Mouse (Mus musculus) CH12.LX (cell line): ENCODE data around the gene Ankrd12. TPM values are rescaled to one million over a fixed set of nuclear protein-coding genes. Genes with fewer than 3 reads are reported as not detected.

Experiments used
- DNase-seq: peaks from one replicate; pipeline ENCODE4 v3.0.0-alpha.2; 2013; ENCODE audit errors: extremely low read depth
- H3K27ac ChIP-seq: 2 replicates; pipeline ENCODE4 v1.5.1; 2012; ENCODE audit warnings: low read depth, mild to moderate bottlenecking, control low read depth, moderate library complexity; ENCODE audit not compliant: insufficient read depth
- H3K27me3 ChIP-seq: replicated peaks from 2 replicates; pipeline ENCODE3; 2012; ENCODE audit warnings: inconsistent platforms
- H3K36me3 ChIP-seq, 2 experiments: replicated peaks in 1 of 2; 2 replicates each; pipeline versions ENCODE3 to v1.6.1; 2012; ENCODE audit warnings: inconsistent platforms in 1 of 2, low read length in 1 of 2, mild to moderate bottlenecking in 1 of 2, mixed read lengths in 1 of 2, moderate library complexity in 1 of 2; ENCODE audit not compliant: control insufficient read depth in 1 of 2, insufficient read depth in 1 of 2
- H3K4me1 ChIP-seq, 2 experiments: 2 replicates each; pipeline ENCODE4 v1.6.1; 2012; ENCODE audit warnings: inconsistent platforms in 1 of 2, moderate library complexity in 1 of 2; ENCODE audit not compliant: insufficient read depth in 2 of 2, control insufficient read depth in 1 of 2
- H3K4me2 ChIP-seq: 2 replicates; pipeline ENCODE4 v1.6.1; 2012; ENCODE audit warnings: low read depth, mild to moderate bottlenecking, control low read depth; ENCODE audit not compliant: poor library complexity, insufficient read depth, severe bottlenecking
- H3K4me3 ChIP-seq, 3 experiments: fragments of 150-350 bp in 1 of 3; sonication (generic) in 1 of 3; replicated peaks in 1 of 3; 2 replicates each; pipeline versions ENCODE3 to v1.5.1; 2011 to 2012; ENCODE audit warnings: low read depth in 2 of 3, low read length in 2 of 3, mild to moderate bottlenecking in 2 of 3, moderate library complexity in 2 of 3, control low read depth in 1 of 3, improper control_type of control experiment in 1 of 3, inconsistent platforms in 1 of 3, mixed read lengths in 1 of 3; ENCODE audit not compliant: poor library complexity in 1 of 3
- H3K79me2 ChIP-seq: replicated peaks from 2 replicates; pipeline ENCODE4 v1.6.1; 2012; ENCODE audit warnings: mild to moderate bottlenecking, moderate library complexity; ENCODE audit not compliant: control insufficient read depth, poor library complexity, insufficient read depth, severe bottlenecking; ENCODE audit errors: extremely low read depth
- H3K9ac ChIP-seq: 2 replicates; pipeline ENCODE4 v1.6.1; 2012; ENCODE audit warnings: low read depth, mild to moderate bottlenecking, control low read depth, moderate library complexity; ENCODE audit not compliant: insufficient read depth
- H3K9me3 ChIP-seq: replicated peaks from 2 replicates; pipeline ENCODE3; 2012; ENCODE audit warnings: low read length, inconsistent platforms, mixed read lengths
- BHLHE40 ChIP-seq: IDR thresholded peaks from 2 replicates; pipeline ENCODE4 v1.6.1; 2011; ENCODE audit warnings: mild to moderate bottlenecking, low read depth, low read length, improper control_type of control experiment
- CHD1 ChIP-seq: IDR thresholded peaks from 2 replicates; pipeline ENCODE4 v1.6.1; 2012; ENCODE audit warnings: low read depth, low read length, improper control_type of control experiment, inconsistent platforms
- E2F4 ChIP-seq: IDR thresholded peaks from 2 replicates; pipeline ENCODE4 v1.6.1; 2011; ENCODE audit warnings: low read depth, low read length, improper control_type of control experiment; ENCODE audit not compliant: insufficient replicate concordance
- ELF1 ChIP-seq: IDR thresholded peaks from 2 replicates; pipeline ENCODE4 v1.6.1; 2014; ENCODE audit warnings: low read depth, mild to moderate bottlenecking, inconsistent platforms, low read length, improper control_type of control experiment
- EP300 ChIP-seq: IDR thresholded peaks from 2 replicates; pipeline ENCODE4 v1.6.1; 2011; ENCODE audit warnings: low read length, improper control_type of control experiment
- ETS1 ChIP-seq: conservative IDR thresholded peaks from 2 replicates; pipeline ENCODE4 v1.6.1; 2012; ENCODE audit warnings: low read depth, mild to moderate bottlenecking, inconsistent platforms, low read length, improper control_type of control experiment, moderate library complexity
- GABPA ChIP-seq: IDR thresholded peaks from 2 replicates; pipeline ENCODE4 v1.6.1; 2012; ENCODE audit warnings: low read depth, low read length, improper control_type of control experiment, inconsistent platforms; ENCODE audit not compliant: insufficient replicate concordance
- HCFC1 ChIP-seq: IDR thresholded peaks from 2 replicates; pipeline ENCODE4 v1.6.1; 2012; ENCODE audit warnings: low read depth, mild to moderate bottlenecking, inconsistent platforms, low read length, improper control_type of control experiment
- IRF4 ChIP-seq: IDR thresholded peaks from 2 replicates; pipeline ENCODE4 v1.6.1; 2014; ENCODE audit warnings: low read depth, mild to moderate bottlenecking, inconsistent platforms, low read length, improper control_type of control experiment
- JUN ChIP-seq: IDR thresholded peaks from 2 replicates; pipeline ENCODE4 v1.6.1; 2011; ENCODE audit warnings: low read depth, mild to moderate bottlenecking, low read length, improper control_type of control experiment, moderate library complexity; ENCODE audit not compliant: insufficient read depth
- JUND ChIP-seq: conservative IDR thresholded peaks from 2 replicates; pipeline ENCODE4 v1.6.1; 2011; ENCODE audit warnings: low read depth, low read length, improper control_type of control experiment
- KAT2A ChIP-seq: IDR thresholded peaks from 2 replicates; pipeline ENCODE4 v1.6.1; 2012; ENCODE audit warnings: low read length, improper control_type of control experiment, inconsistent platforms; ENCODE audit not compliant: insufficient replicate concordance
- MAX ChIP-seq: IDR thresholded peaks from 2 replicates; pipeline ENCODE4 v1.6.1; 2011; ENCODE audit warnings: low read length, improper control_type of control experiment
- MAZ ChIP-seq: IDR thresholded peaks from 2 replicates; pipeline ENCODE4 v1.6.1; 2012; ENCODE audit warnings: low read depth, mild to moderate bottlenecking, inconsistent platforms, low read length, improper control_type of control experiment, moderate library complexity
- MEF2A ChIP-seq: IDR thresholded peaks from 2 replicates; pipeline ENCODE4 v1.6.1; 2014; ENCODE audit warnings: low read depth, mild to moderate bottlenecking, inconsistent platforms, low read length, improper control_type of control experiment, borderline replicate concordance
- MXI1 ChIP-seq: IDR thresholded peaks from 2 replicates; pipeline ENCODE4 v1.6.1; 2011; ENCODE audit warnings: mild to moderate bottlenecking, low read depth, low read length, improper control_type of control experiment
- MYC ChIP-seq: IDR thresholded peaks from 2 replicates; pipeline ENCODE4 v1.6.1; 2011; ENCODE audit warnings: low read depth, mild to moderate bottlenecking, improper control_type of control experiment, low read length
- POLR2A ChIP-seq: IDR thresholded peaks from 2 replicates; pipeline ENCODE4 v1.6.1; 2011; ENCODE audit warnings: low read depth, mild to moderate bottlenecking, improper control_type of control experiment, low read length
- SIN3A ChIP-seq: IDR thresholded peaks from 2 replicates; pipeline ENCODE4 v1.6.1; 2012; ENCODE audit warnings: low read length, improper control_type of control experiment, inconsistent platforms
- TCF12 ChIP-seq: IDR thresholded peaks from 2 replicates; pipeline ENCODE4 v1.6.1; 2014; ENCODE audit warnings: low read depth, mild to moderate bottlenecking, inconsistent platforms, low read length, improper control_type of control experiment
- USF1 ChIP-seq: IDR thresholded peaks from 2 replicates; pipeline ENCODE4 v1.6.1; 2014; ENCODE audit warnings: low read depth, mild to moderate bottlenecking, inconsistent platforms, low read length, improper control_type of control experiment
- USF2 ChIP-seq: conservative IDR thresholded peaks from 2 replicates; pipeline ENCODE4 v1.6.1; 2011; ENCODE audit warnings: low read depth, low read length, improper control_type of control experiment
- ZNF384 ChIP-seq: IDR thresholded peaks from 2 replicates; pipeline ENCODE4 v1.6.1; 2012; ENCODE audit warnings: low read depth, low read length, improper control_type of control experiment, inconsistent platforms
- dilution Hi-C: fragments of 300-500 bp; cut with MboI; formaldehyde crosslinking; loops from 2 replicates; pipeline ENCODE4 v1.14.3; 2020; ENCODE audit warnings: low sequenced_read_pairs; ENCODE audit not compliant: extremely low pct_unique_long_range_greater_than_20kb, extremely low pct_ligation_motif_present
- in situ Hi-C: fragments of 300-500 bp; cut with MboI; formaldehyde crosslinking; loops from 3 replicates; pipeline ENCODE4 v1.14.3; 2019; ENCODE audit warnings: low sequenced_read_pairs, low pct_ligation_motif_present, low pct_unique_long_range_greater_than_20kb, mixed read lengths
- polyA plus RNA-seq: library from polyadenylated mRNA; unstranded; fragments of >175 nt; gene quantifications from 2 replicates; pipeline ENCODE4 v1.2.1, GENCODE M21; 2012; ENCODE audit warnings: low read depth; ENCODE audit not compliant: insufficient read length
- total RNA-seq, 2 experiments: library from RNA; depleted of rRNA; stranded (reverse); fragments of 300-350 nt in 1 of 2; fragments of >200 nt in 1 of 2; gene quantifications; 2 replicates each; pipeline ENCODE4 v1.2.3; 2012 to 2014

Ankrd12 gene
- total and polyA plus RNA-seq, 3 experiments: 1.6 to 5.6 (median 1.7) TPM

GRCm38 (mm10) chr17:65947307-65947706, 129.6 kb downstream of the Ankrd12 start:
- DNase-seq: peak; percentile 72
- no peak overlapping the region for H3K9ac ChIP-seq
- H3K36me3 ChIP-seq: peaks cover 6 to 17% of the 10 kb centered on the region in 2 experiments
- no peak overlapping the region for H3K27ac ChIP-seq
- H3K9me3 ChIP-seq: peaks cover 2% of the 10 kb centered on the region
- H3K4me1 ChIP-seq: peaks cover 9 to 26% of the 10 kb centered on the region in 2 experiments
- no peaks in the 10 kb centered on the region for H3K27me3 ChIP-seq
- dilution Hi-C loops (no loop called here), in situ Hi-C loops (no loop called here)
- peaks cover 5% of the 10 kb centered on the region for H3K79me2 ChIP-seq
- peak overlapping the region; percentile 49; the same call in 1 of the 2 replicates for H3K4me2 ChIP-seq
- TF ChIP-seq MAZ (no peak), TCF12 (peak; percentile 69; the same call in 1 of the 2 replicates), CHD1 (no peak), SIN3A (peak; percentile 87; the same call in 1 of the 2 replicates), JUND (peak; percentile 79), ETS1 (peak; percentile 93), JUN (peak; percentile 79), IRF4 (peak; percentile 74), MYC (0 out of 2 replicates have a peak, but pooled peaks have one; percentile 44), GABPA (no peak), USF1 (no peak), MEF2A (peak; percentile 95), E2F4 (no peak), EP300 (peak; percentile 88), MAX (peak; percentile 38; the same call in 1 of the 2 replicates), USF2 (no peak), ELF1 (0 out of 2 replicates have a peak, but pooled peaks have one; percentile 36), BHLHE40 (peak; percentile 75), MXI1 (peak; percentile 61; the same call in 1 of the 2 replicates)
- H3K4me3 ChIP-seq: no peak overlapping the region

- TF ChIP-seq CHD1: no peak
- TF ChIP-seq POLR2A: no peak
- no peak for TF ChIP-seq ZNF384
- TF ChIP-seq HCFC1: no peak
- no peak for TF ChIP-seq KAT2A
- DNase-seq: no peak
- dilution Hi-C loops: no loop called here
- no peak overlapping the region for H3K9ac ChIP-seq
- no peak overlapping the region for H3K4me2 ChIP-seq
- no peaks in the 10 kb centered on the region for H3K27me3 ChIP-seq
- H3K4me1 ChIP-seq: peaks cover 14 to 36% of the 10 kb centered on the region in 2 experiments
- H3K79me2 ChIP-seq: peaks cover 9% of the 10 kb centered on the region
- in situ Hi-C loops: no loop called here
- no peak overlapping the region for H3K4me3 ChIP-seq
- peaks cover 2% of the 10 kb centered on the region for H3K9me3 ChIP-seq
- peaks cover 6 to 17% of the 10 kb centered on the region in 2 experiments for H3K36me3 ChIP-seq
- no peak overlapping the region for H3K27ac ChIP-seq
Measured at GRCm38 (mm10) chr17:65945420-65945819, 131.5 kb downstream of the Ankrd12 start.
